Mouse (Mus musculus) hindbrain, embryonic 13.5 days (tissue): Measurements from ENCODE around the gene Abat. TPM values are rescaled to one million over a fixed set of nuclear protein-coding genes. Genes with fewer than 3 reads are reported as not detected.

Source experiments
- ATAC-seq: fragments of 200-750 bp; cut with Nextera tagmentation; 2 replicates; pipeline ENCODE4 v1.8.0; 2017; ENCODE audit warnings: moderate TSS enrichment; ENCODE audit not compliant: low FRiP score
- H3K27ac ChIP-seq: fragments of 300-500 bp; sonication (generic); 2 replicates; pipeline ENCODE4 v1.5.1; 2015; ENCODE audit warnings: inconsistent platforms, mild to moderate bottlenecking, moderate library complexity
- H3K27me3 ChIP-seq: fragments of 300-500 bp; sonication (generic); 2 replicates; pipeline ENCODE4 v1.6.1; 2015; ENCODE audit warnings: mild to moderate bottlenecking, inconsistent platforms
- H3K36me3 ChIP-seq: fragments of 300-500 bp; sonication (generic); 2 replicates; pipeline ENCODE4 v1.6.1; 2015; ENCODE audit warnings: mild to moderate bottlenecking, inconsistent platforms
- H3K4me1 ChIP-seq: fragments of 300-500 bp; sonication (generic); replicated peaks from 2 replicates; pipeline ENCODE4 v1.6.1; 2015; ENCODE audit warnings: inconsistent platforms
- H3K4me2 ChIP-seq: fragments of 300-500 bp; sonication (generic); 2 replicates; pipeline ENCODE4 v1.6.1; 2015; ENCODE audit warnings: inconsistent platforms, mild to moderate bottlenecking, moderate library complexity
- H3K4me3 ChIP-seq: fragments of 300-500 bp; sonication (generic); 2 replicates; pipeline ENCODE4 v1.5.1; 2015; ENCODE audit warnings: mild to moderate bottlenecking, inconsistent platforms
- H3K9ac ChIP-seq: fragments of 300-500 bp; sonication (generic); 2 replicates; pipeline ENCODE4 v1.6.1; 2015; ENCODE audit warnings: mild to moderate bottlenecking, inconsistent platforms
- H3K9me3 ChIP-seq: fragments of 300-500 bp; sonication (generic); 2 replicates; pipeline ENCODE4 v1.6.1; 2016; ENCODE audit warnings: inconsistent platforms
- WGBS: fragments of 180-500 bp; shearing (Covaris S2); methylation state at CpG from one replicate; pipeline ENCODE4 v1.1.7; 2015; 5-methylcytosine and 5-hydroxymethylcytosine counted together
- polyA plus RNA-seq: library from polyadenylated mRNA; unstranded; fragments of >200 nt; fragmentation: Nextera tagmentation; extraction: Ambion mirVana; gene quantifications from 2 replicates; pipeline ENCODE4 v1.2.1, GENCODE M21; 2015

Gene Abat
- polyA plus RNA-seq, 1 experiment from 2014 or later = 88.3 TPM

- no peak overlapping the region for H3K27ac ChIP-seq
- WGBS = 94% methylated on average over 3 of the region's 3 CpGs
- no peak overlapping the region for H3K4me2 ChIP-seq
- H3K4me3 ChIP-seq = no peak overlapping the region
- H3K9ac ChIP-seq = no peak overlapping the region
- H3K27me3 ChIP-seq = no peaks in the 10 kb centered on the region
- no peaks in the 10 kb centered on the region for H3K9me3 ChIP-seq
- H3K36me3 ChIP-seq = peaks cover 95% of the 10 kb centered on the region
- H3K4me1 ChIP-seq = no peaks in the 10 kb centered on the region
- ATAC-seq = no peak
Measured at GRCm38 (mm10) chr16:8650007-8650406, 136.8 kb downstream of the Abat start.

GRCm38 (mm10) chr16:8655108-8655507 lies 141.9 kb downstream of the Abat start:
- ATAC-seq = no peak
- WGBS = 85% methylated on average over 6 of the region's 6 CpGs
- Histone ChIP-seq H3K9me3 (no peaks in the 10 kb centered on the region), H3K4me1 (no peaks in the 10 kb centered on the region), H3K4me3 (no peak overlapping the region), H3K27me3 (no peaks in the 10 kb centered on the region), H3K4me2 (no peak overlapping the region), H3K9ac (no peak overlapping the region), H3K27ac (no peak overlapping the region), H3K36me3 (peaks cover 90% of the 10 kb centered on the region)

GRCm38 (mm10) chr16:8655599-8655998 lies 142.4 kb downstream of the Abat start:
- peaks cover 90% of the 10 kb centered on the region for H3K36me3 ChIP-seq
- H3K9me3 ChIP-seq = no peaks in the 10 kb centered on the region
- H3K4me1 ChIP-seq = no peaks in the 10 kb centered on the region
- H3K27me3 ChIP-seq = no peaks in the 10 kb centered on the region
- WGBS = 86% methylated on average over 9 of the region's 9 CpGs
- ATAC-seq = no peak
- no peak overlapping the region for H3K27ac ChIP-seq
- no peak overlapping the region for H3K9ac ChIP-seq
- no peak overlapping the region for H3K4me2 ChIP-seq
- H3K4me3 ChIP-seq = no peak overlapping the region

GRCm38 (mm10) chr16:8656256-8656655 lies 143.0 kb downstream of the Abat start:
- no peak overlapping the region for H3K27ac ChIP-seq
- no peak for ATAC-seq
- H3K27me3 ChIP-seq = no peaks in the 10 kb centered on the region
- no peaks in the 10 kb centered on the region for H3K4me1 ChIP-seq
- H3K36me3 ChIP-seq = peaks cover 89% of the 10 kb centered on the region
- H3K4me2 ChIP-seq = no peak overlapping the region
- H3K4me3 ChIP-seq = no peak overlapping the region
- H3K9me3 ChIP-seq = no peaks in the 10 kb centered on the region
- no peak overlapping the region for H3K9ac ChIP-seq
- 84% methylated on average over 2 of the region's 2 CpGs for WGBS

GRCm38 (mm10) chr16:8658349-8658748 lies 145.1 kb downstream of the Abat start:
- ATAC-seq = no peak
- Histone ChIP-seq H3K4me3 (no peak overlapping the region), H3K27ac (no peak overlapping the region), H3K36me3 (peaks cover 91% of the 10 kb centered on the region), H3K4me1 (peaks cover 5% of the 10 kb centered on the region; the same call in 1 of the 2 replicates), H3K9ac (no peak overlapping the region), H3K4me2 (no peak overlapping the region), H3K9me3 (no peaks in the 10 kb centered on the region), H3K27me3 (no peaks in the 10 kb centered on the region)
- 81% methylated on average over 4 of the region's 4 CpGs for WGBS

- H3K27ac ChIP-seq = no peak overlapping the region
- H3K36me3 ChIP-seq = peaks cover 91% of the 10 kb centered on the region
- 89% methylated on average over 4 of the region's 4 CpGs for WGBS
- H3K4me3 ChIP-seq = no peak overlapping the region
- peaks cover 9% of the 10 kb centered on the region for H3K4me1 ChIP-seq
- ATAC-seq = no peak
- H3K27me3 ChIP-seq = no peaks in the 10 kb centered on the region
- H3K9ac ChIP-seq = no peak overlapping the region
- no peak overlapping the region for H3K4me2 ChIP-seq
- H3K9me3 ChIP-seq = no peaks in the 10 kb centered on the region
Measured at GRCm38 (mm10) chr16:8658764-8659163, 145.5 kb downstream of the Abat start.

- H3K4me2 ChIP-seq = no peak overlapping the region
- H3K36me3 ChIP-seq = peaks cover 73% of the 10 kb centered on the region
- no peaks in the 10 kb centered on the region for H3K9me3 ChIP-seq
- 81% methylated on average over 2 of the region's 2 CpGs for WGBS
- no peak overlapping the region for H3K4me3 ChIP-seq
- no peak for ATAC-seq
- peak overlapping the region; percentile 44; the same call in 1 of the 2 replicates for H3K27ac ChIP-seq
- no peak overlapping the region for H3K9ac ChIP-seq
- peaks cover 51% of the 10 kb centered on the region for H3K4me1 ChIP-seq
- no peaks in the 10 kb centered on the region for H3K27me3 ChIP-seq
Measured at GRCm38 (mm10) chr16:8663022-8663421, 149.8 kb downstream of the Abat start.

GRCm38 (mm10) chr16:8663606-8664539 lies 150.6 kb downstream of the Abat start:
- no peak overlapping the region for H3K4me2 ChIP-seq
- H3K4me1 ChIP-seq = peaks cover 59% of the 10 kb centered on the region
- H3K27ac ChIP-seq = peak overlapping the region; percentile 44
- H3K4me3 ChIP-seq = no peak overlapping the region
- WGBS = 81% methylated on average over 24 of the region's 24 CpGs
- ATAC-seq = no peak
- peaks cover 65% of the 10 kb centered on the region for H3K36me3 ChIP-seq
- H3K27me3 ChIP-seq = no peaks in the 10 kb centered on the region
- H3K9me3 ChIP-seq = no peaks in the 10 kb centered on the region
- H3K9ac ChIP-seq = no peak overlapping the region

- Histone ChIP-seq H3K4me1 (peaks cover 73% of the 10 kb centered on the region), H3K9me3 (no peaks in the 10 kb centered on the region), H3K36me3 (peaks cover 50% of the 10 kb centered on the region), H3K27ac (no peak overlapping the region), H3K4me2 (no peak overlapping the region), H3K9ac (no peak overlapping the region), H3K4me3 (no peak overlapping the region), H3K27me3 (no peaks in the 10 kb centered on the region)
- WGBS = 86% methylated on average over 5 of the region's 5 CpGs
- no peak for ATAC-seq
Measured at GRCm38 (mm10) chr16:8665367-8665766, 152.1 kb downstream of the Abat start.

- H3K4me1 ChIP-seq = peaks cover 80% of the 10 kb centered on the region
- no peak overlapping the region for H3K27ac ChIP-seq
- ATAC-seq = no peak
- H3K36me3 ChIP-seq = peaks cover 41% of the 10 kb centered on the region
- peak overlapping the region; percentile 5; the same call in 1 of the 2 replicates for H3K9ac ChIP-seq
- H3K9me3 ChIP-seq = no peaks in the 10 kb centered on the region
- 70% methylated on average over 2 of the region's 2 CpGs for WGBS
- H3K4me2 ChIP-seq = no peak overlapping the region
- H3K27me3 ChIP-seq = no peaks in the 10 kb centered on the region
- no peak overlapping the region for H3K4me3 ChIP-seq
Measured at GRCm38 (mm10) chr16:8666452-8666851, 153.2 kb downstream of the Abat start.

- Histone ChIP-seq H3K9me3 (no peaks in the 10 kb centered on the region), H3K36me3 (peaks cover 33% of the 10 kb centered on the region), H3K4me3 (no peak overlapping the region), H3K9ac (peak overlapping the region; percentile 19; the same call in 1 of the 2 replicates), H3K4me1 (peaks cover 80% of the 10 kb centered on the region), H3K27me3 (no peaks in the 10 kb centered on the region), H3K27ac (no peak overlapping the region), H3K4me2 (peak overlapping the region; percentile 88; the same call in 1 of the 2 replicates)
- ATAC-seq = no peak
- 87% methylated on average over 7 of the region's 7 CpGs for WGBS
Measured at GRCm38 (mm10) chr16:8667261-8667660, 154.0 kb downstream of the Abat start.

- Histone ChIP-seq H3K4me3 (no peak overlapping the region), H3K27me3 (no peaks in the 10 kb centered on the region; the same call in 1 of the 2 replicates), H3K27ac (no peak overlapping the region), H3K36me3 (peaks cover 27% of the 10 kb centered on the region), H3K9ac (peak overlapping the region; percentile 19; the same call in 1 of the 2 replicates), H3K9me3 (no peaks in the 10 kb centered on the region), H3K4me2 (peak overlapping the region; percentile 88; the same call in 1 of the 2 replicates), H3K4me1 (peaks cover 80% of the 10 kb centered on the region)
- WGBS = 75% methylated on average over 4 of the region's 4 CpGs
- no peak for ATAC-seq
Measured at GRCm38 (mm10) chr16:8667814-8668213, 154.6 kb downstream of the Abat start.
